Mouse (Mus musculus) thymus, adult 2 months (tissue): Measurements from ENCODE around the gene Syt12.

Source experiments
- CTCF ChIP-seq: fragments of 200-500 bp; IDR thresholded peaks from 2 replicates; pipeline ENCODE4 v1.5.1; 2012; ENCODE audit warnings: mild to moderate bottlenecking, control low read depth, low read length, moderate library complexity, borderline replicate concordance; ENCODE audit not compliant: control insufficient read depth, poor library complexity, insufficient read depth; ENCODE audit errors: extremely low read depth
- POLR2A ChIP-seq: fragments of 200-500 bp; IDR thresholded peaks from 2 replicates; pipeline ENCODE4 v1.6.1; 2012; ENCODE audit warnings: mild to moderate bottlenecking, low read length, control low read depth, moderate library complexity; ENCODE audit not compliant: control insufficient read depth, poor library complexity, insufficient read depth; ENCODE audit errors: extremely low read depth

DNA sequence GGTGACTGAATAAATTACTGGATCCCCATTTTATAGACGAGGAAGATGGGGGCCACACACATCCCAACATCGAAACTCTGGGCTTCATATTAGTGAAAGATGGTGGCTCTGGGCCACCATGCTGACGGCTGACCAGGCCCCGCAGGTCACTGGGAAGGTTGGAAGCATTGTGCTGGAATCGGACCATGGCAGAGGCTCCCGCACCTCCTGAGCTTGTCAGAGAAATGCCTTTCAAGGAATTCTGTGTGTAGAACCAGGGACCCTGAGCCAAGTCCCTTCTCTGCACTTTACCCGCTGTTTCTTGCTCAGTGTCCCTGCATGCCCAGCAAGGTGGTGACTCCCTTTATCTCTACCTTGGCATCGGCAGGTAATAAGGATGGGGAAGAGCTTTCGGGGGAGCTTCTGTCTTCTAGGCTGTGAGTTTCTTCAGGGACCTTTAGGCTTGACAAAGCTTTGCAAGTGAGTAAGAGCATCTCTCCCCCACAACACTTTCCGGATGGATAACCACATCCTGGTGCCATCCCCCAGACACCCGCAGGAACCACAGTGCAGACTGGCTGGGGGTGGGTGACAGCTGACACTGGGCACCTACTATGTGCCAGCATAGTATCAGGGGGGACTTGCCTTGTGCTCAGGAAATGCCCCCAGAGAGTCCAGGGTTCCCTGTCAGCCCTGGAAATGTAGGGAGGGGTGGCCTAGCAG lies 1.9 kb downstream of the Syt12 start:
- TF ChIP-seq CTCF (no peak), POLR2A (no peak)
